Mouse (Mus musculus): ENCODE results near the gene Klc1. TPM values are rescaled to one million over a fixed set of nuclear protein-coding genes. Genes with fewer than 3 reads are reported as not detected.

Klc1 gene
- polyA plus RNA-seq, 1 experiment from 2014 or later: 9.6 TPM

GRCm38 (mm10) chr12:111846815-111847214, 88.2 kb downstream of the Klc1 start:
- 79% methylated on average over 10 of the region's 10 CpGs for WGBS (ENCODE audit: insufficient replicate concordance)
- no peak for ATAC-seq
- peaks cover 2% of the 10 kb centered on the region; the same call in 1 of the 2 replicates for H3K4me1 ChIP-seq (ENCODE audit: insufficient read depth)
- H3K4me3 ChIP-seq (ENCODE audit: low read depth, low read length): no peak overlapping the region
- H3K36me3 ChIP-seq (replicated peaks; ENCODE audit: insufficient read depth, low read length): no peaks in the 10 kb centered on the region
- TF ChIP-seq EP300 (IDR thresholded peaks at IDR 0.05; ENCODE audit: low read depth): no peak
- no peak for TF ChIP-seq CTCF (IDR thresholded peaks at IDR 0.05; ENCODE audit: low read depth)
- H3K27me3 ChIP-seq (ENCODE audit: insufficient read depth, low read length): no peaks in the 10 kb centered on the region
- H3K9ac ChIP-seq (replicated peaks): no peak overlapping the region
- H3K4me2 ChIP-seq (ENCODE audit: low read depth, low read length): no peak overlapping the region
- H3K27ac ChIP-seq (ENCODE audit: low read depth): no peak overlapping the region
- H3K9me3 ChIP-seq (ENCODE audit: low read length): no peaks in the 10 kb centered on the region
- DNase-seq: no peak

DNA sequence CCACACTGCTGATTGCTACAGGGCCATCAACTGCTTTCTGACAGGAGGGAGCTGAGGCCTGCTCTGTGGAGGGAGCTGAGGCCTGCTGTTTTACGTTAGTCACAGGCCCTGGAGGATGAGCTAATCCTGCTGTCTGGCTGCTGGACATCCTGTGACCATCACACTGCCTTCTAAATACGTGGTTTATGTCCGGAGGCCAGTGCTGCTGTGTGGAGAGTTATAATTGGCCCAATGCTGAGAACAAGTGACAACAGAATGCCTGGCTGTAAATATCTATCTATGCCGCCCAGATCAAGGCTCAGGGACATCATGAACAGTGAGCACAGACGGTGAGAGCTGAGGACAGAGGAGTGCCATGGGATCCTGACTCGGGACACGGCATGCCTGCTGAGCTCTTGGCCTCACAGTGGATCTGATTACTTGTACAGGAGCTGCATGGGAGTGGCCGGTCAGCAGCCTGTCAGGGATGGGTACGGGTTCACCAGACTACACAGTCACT, 89.7 kb downstream of the Klc1 start:
- H3K27me3 ChIP-seq (ENCODE audit: insufficient read depth, low read length): no peaks in the 10 kb centered on the region
- no peak overlapping the region for H3K27ac ChIP-seq (ENCODE audit: low read depth)
- ATAC-seq: no peak
- no peak overlapping the region for H3K4me3 ChIP-seq (ENCODE audit: low read depth, low read length)
- no peaks in the 10 kb centered on the region for H3K9me3 ChIP-seq (ENCODE audit: low read length)
- no peak for DNase-seq
- WGBS (ENCODE audit: insufficient replicate concordance): 85% methylated on average over 9 of the region's 9 CpGs
- H3K4me2 ChIP-seq (ENCODE audit: low read depth, low read length): no peak overlapping the region
- no peaks in the 10 kb centered on the region for H3K36me3 ChIP-seq (replicated peaks; ENCODE audit: insufficient read depth, low read length)
- H3K4me1 ChIP-seq (ENCODE audit: insufficient read depth): no peaks in the 10 kb centered on the region
- TF ChIP-seq EP300 (IDR thresholded peaks at IDR 0.05; ENCODE audit: low read depth) (no peak), CTCF (IDR thresholded peaks at IDR 0.05; ENCODE audit: low read depth) (no peak)
- H3K9ac ChIP-seq (replicated peaks): no peak overlapping the region

GRCm38 (mm10) chr12:111851235-111851634, 92.6 kb downstream of the Klc1 start:
- Histone ChIP-seq H3K27me3 (ENCODE audit: insufficient read depth, low read length) (no peaks in the 10 kb centered on the region), H3K4me1 (ENCODE audit: insufficient read depth) (no peaks in the 10 kb centered on the region), H3K4me3 (ENCODE audit: low read depth, low read length) (no peak overlapping the region), H3K36me3 (replicated peaks; ENCODE audit: insufficient read depth, low read length) (no peaks in the 10 kb centered on the region), H3K27ac (ENCODE audit: low read depth) (no peak overlapping the region), H3K9ac (replicated peaks) (no peak overlapping the region), H3K9me3 (ENCODE audit: low read length) (no peaks in the 10 kb centered on the region), H3K4me2 (ENCODE audit: low read depth, low read length) (no peak overlapping the region)
- TF ChIP-seq EP300 (IDR thresholded peaks at IDR 0.05; ENCODE audit: low read depth) (no peak), CTCF (IDR thresholded peaks at IDR 0.05; ENCODE audit: low read depth) (peak; percentile 59)
- no peak for ATAC-seq
- WGBS (ENCODE audit: insufficient replicate concordance): 75% methylated on average over 2 of the region's 2 CpGs
- DNase-seq: no peak

DNA sequence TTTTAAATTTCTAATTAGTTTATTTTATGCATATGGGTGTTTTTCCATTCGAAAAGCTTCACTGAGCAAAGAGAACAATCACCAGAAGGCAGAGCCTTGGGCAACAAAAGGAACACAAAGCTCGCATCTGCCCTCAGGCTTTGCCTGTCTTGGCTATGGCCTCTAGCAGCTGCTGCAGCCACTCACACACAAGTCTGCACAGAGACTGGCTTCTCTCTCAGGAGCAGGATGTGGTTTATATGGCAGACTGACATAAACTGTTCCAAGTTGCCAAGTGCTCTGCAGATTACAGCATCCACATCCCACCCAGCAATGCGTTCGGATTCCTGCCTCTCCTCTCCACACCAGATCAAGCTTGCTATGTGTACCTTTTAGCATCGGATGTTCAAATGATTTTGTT, 93.1 kb downstream of the Klc1 start:
- H3K4me1 ChIP-seq (ENCODE audit: insufficient read depth): no peaks in the 10 kb centered on the region
- ATAC-seq: no peak
- WGBS (ENCODE audit: insufficient replicate concordance): 82% methylated on average over 5 of the region's 5 CpGs
- no peak overlapping the region for H3K4me3 ChIP-seq (ENCODE audit: low read depth, low read length)
- no peak overlapping the region for H3K9ac ChIP-seq (replicated peaks)
- H3K4me2 ChIP-seq (ENCODE audit: low read depth, low read length): no peak overlapping the region
- no peaks in the 10 kb centered on the region for H3K27me3 ChIP-seq (ENCODE audit: insufficient read depth, low read length)
- no peak for TF ChIP-seq CTCF (IDR thresholded peaks at IDR 0.05; ENCODE audit: low read depth)
- no peak for DNase-seq
- H3K36me3 ChIP-seq (replicated peaks; ENCODE audit: insufficient read depth, low read length): no peaks in the 10 kb centered on the region
- H3K9me3 ChIP-seq (ENCODE audit: low read length): no peaks in the 10 kb centered on the region
- H3K27ac ChIP-seq (ENCODE audit: low read depth): no peak overlapping the region

DNA sequence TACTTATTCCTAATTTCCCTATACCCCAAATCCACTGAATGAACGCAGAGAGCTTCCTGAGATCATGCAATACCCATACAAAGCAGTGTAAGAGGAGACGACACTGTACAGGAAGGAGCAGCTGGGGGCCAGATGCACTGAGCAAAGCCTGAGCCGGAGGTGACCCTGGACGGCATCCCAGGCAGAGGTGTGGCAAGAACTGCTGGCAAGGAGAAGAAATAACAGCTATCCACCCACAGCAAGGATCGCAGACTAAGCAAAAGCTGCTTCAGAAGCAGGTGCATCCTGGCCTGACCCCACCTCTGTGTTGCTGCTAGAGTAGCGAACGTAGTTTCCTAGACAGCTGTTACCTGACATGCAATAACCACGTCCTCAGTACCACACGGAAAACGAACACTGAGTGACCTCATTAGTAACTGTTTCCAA, 94.4 kb downstream of the Klc1 start:
- 58% methylated on average over 10 of the region's 10 CpGs for WGBS (ENCODE audit: insufficient replicate concordance)
- no peaks in the 10 kb centered on the region for H3K4me1 ChIP-seq (ENCODE audit: insufficient read depth)
- H3K27me3 ChIP-seq (ENCODE audit: insufficient read depth, low read length): no peaks in the 10 kb centered on the region
- TF ChIP-seq CTCF (IDR thresholded peaks at IDR 0.05; ENCODE audit: low read depth) (no peak), EP300 (IDR thresholded peaks at IDR 0.05; ENCODE audit: low read depth) (no peak)
- no peaks in the 10 kb centered on the region for H3K9me3 ChIP-seq (ENCODE audit: low read length)
- ATAC-seq (no peak), DNase-seq (no peak)
- no peak overlapping the region for H3K4me3 ChIP-seq (ENCODE audit: low read depth, low read length)
- no peak overlapping the region for H3K27ac ChIP-seq (ENCODE audit: low read depth)
- H3K9ac ChIP-seq (replicated peaks): no peak overlapping the region
- H3K4me2 ChIP-seq (ENCODE audit: low read depth, low read length): no peak overlapping the region
- H3K36me3 ChIP-seq (replicated peaks; ENCODE audit: insufficient read depth, low read length): 0 out of 2 replicates have a peak, but pooled peaks cover 3% of the 10 kb centered on the region

- DNase-seq: no peak
- whole genome bisulfite sequencing (ENCODE audit: insufficient replicate concordance): 71% methylated on average over 4 of the region's 4 CpGs
- Histone ChIP-seq H3K9ac (replicated peaks) (no peak overlapping the region), H3K4me2 (ENCODE audit: low read depth, low read length) (no peak overlapping the region), H3K9me3 (ENCODE audit: low read length) (no peaks in the 10 kb centered on the region), H3K4me1 (ENCODE audit: insufficient read depth) (no peaks in the 10 kb centered on the region), H3K27me3 (ENCODE audit: insufficient read depth, low read length) (no peaks in the 10 kb centered on the region), H3K4me3 (ENCODE audit: low read depth, low read length) (no peak overlapping the region), H3K27ac (ENCODE audit: low read depth) (no peak overlapping the region), H3K36me3 (replicated peaks; ENCODE audit: insufficient read depth, low read length) (0 out of 2 replicates have a peak, but pooled peaks cover 5% of the 10 kb centered on the region)
- TF ChIP-seq EP300 (IDR thresholded peaks at IDR 0.05; ENCODE audit: low read depth): no peak
- TF ChIP-seq CTCF (IDR thresholded peaks at IDR 0.05; ENCODE audit: low read depth): no peak
- ATAC-seq: no peak
Observed at GRCm38 (mm10) chr12:111853546-111853945, 94.9 kb downstream of the Klc1 start.

DNA sequence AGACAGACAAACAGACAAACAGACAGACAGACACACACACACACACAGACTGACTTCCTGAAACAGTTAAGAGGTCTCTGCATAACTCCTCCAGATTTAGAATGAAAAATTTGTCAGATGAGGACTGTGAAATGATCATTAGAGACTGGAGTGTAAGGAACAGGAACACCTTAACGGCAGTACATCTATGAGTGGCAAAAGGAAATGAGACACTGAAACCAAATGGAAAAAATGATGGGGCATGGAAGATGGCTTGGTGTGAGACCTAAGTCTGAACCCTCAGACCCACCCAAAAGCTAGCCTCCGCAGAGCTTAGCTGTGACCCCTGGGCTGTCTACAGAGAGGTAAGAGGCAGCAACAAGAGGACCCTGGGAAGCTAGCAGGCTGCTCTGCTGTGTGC, 96.8 kb downstream of the Klc1 start:
- H3K9ac ChIP-seq (replicated peaks): no peak overlapping the region
- H3K27ac ChIP-seq (ENCODE audit: low read depth): no peak overlapping the region
- no peaks in the 10 kb centered on the region for H3K9me3 ChIP-seq (ENCODE audit: low read length)
- H3K4me2 ChIP-seq (ENCODE audit: low read depth, low read length): no peak overlapping the region
- no peaks in the 10 kb centered on the region for H3K27me3 ChIP-seq (ENCODE audit: insufficient read depth, low read length)
- no peaks in the 10 kb centered on the region for H3K4me1 ChIP-seq (ENCODE audit: insufficient read depth)
- 0 out of 2 replicates have a peak, but pooled peaks cover 5% of the 10 kb centered on the region for H3K36me3 ChIP-seq (replicated peaks; ENCODE audit: insufficient read depth, low read length)
- TF ChIP-seq CTCF (IDR thresholded peaks at IDR 0.05; ENCODE audit: low read depth) (no peak), EP300 (IDR thresholded peaks at IDR 0.05; ENCODE audit: low read depth) (no peak)
- 85% methylated on average over 2 of the region's 2 CpGs for WGBS (ENCODE audit: insufficient replicate concordance)
- DNase-seq (no peak), ATAC-seq (no peak)
- no peak overlapping the region for H3K4me3 ChIP-seq (ENCODE audit: low read depth, low read length)

Other genes starting within 250 kb of the Klc1 start
- gene Eif5, start 220.8 kb upstream of the Klc1 start, polyA plus RNA-seq (2015; fragmentation: Nextera tagmentation; extraction: Ambion mirVana): 520 and 559 TPM in 2 replicates
- gene Mark3, start 184.3 kb upstream of the Klc1 start, polyA plus RNA-seq (2015; fragmentation: Nextera tagmentation; extraction: Ambion mirVana): 9.5 and 11.0 TPM in 2 replicates
- gene Ckb, start 86.5 kb upstream of the Klc1 start, polyA plus RNA-seq (2015; fragmentation: Nextera tagmentation; extraction: Ambion mirVana): 28.1 and 32.7 TPM in 2 replicates
- gene Trmt61a, start 80.7 kb upstream of the Klc1 start, polyA plus RNA-seq (2015; fragmentation: Nextera tagmentation; extraction: Ambion mirVana): 4.3 and 5.7 TPM in 2 replicates
- gene Bag5, start 45.6 kb upstream of the Klc1 start, polyA plus RNA-seq (2015; fragmentation: Nextera tagmentation; extraction: Ambion mirVana): 16.7 TPM in 2 replicates
- gene Apopt1, start 45.6 kb upstream of the Klc1 start, polyA plus RNA-seq (2015; fragmentation: Nextera tagmentation; extraction: Ambion mirVana): 21.5 and 22.1 TPM in 2 replicates
- 2.0 and 2.1 TPM in 2 replicates for gene Xrcc3, start 55.0 kb downstream of the Klc1 start, polyA plus RNA-seq (2015; fragmentation: Nextera tagmentation; extraction: Ambion mirVana)
- 53.3 and 60.0 TPM in 2 replicates for gene Zfyve21, start 55.3 kb downstream of the Klc1 start, polyA plus RNA-seq (2015; fragmentation: Nextera tagmentation; extraction: Ambion mirVana)
- 4.3 and 4.5 TPM in 2 replicates for gene Ppp1r13b, start 149.3 kb downstream of the Klc1 start, polyA plus RNA-seq (2015; fragmentation: Nextera tagmentation; extraction: Ambion mirVana)
- gene Atp5mpl, start 208.1 kb downstream of the Klc1 start, polyA plus RNA-seq (2015; fragmentation: Nextera tagmentation; extraction: Ambion mirVana): 676 and 694 TPM in 2 replicates
- 0.15 and 0.21 TPM in 2 replicates for gene Tdrd9, start 212.7 kb downstream of the Klc1 start, polyA plus RNA-seq (2015; fragmentation: Nextera tagmentation; extraction: Ambion mirVana)
- gene Rd3l, start 222.5 kb downstream of the Klc1 start, polyA plus RNA-seq (2015; fragmentation: Nextera tagmentation; extraction: Ambion mirVana): not detected in 2 replicates

All from liver, postnatal 0 days (tissue).